Mouse (Mus musculus): ENCODE measurements around the gene Lpp.

- TF ChIP-seq GATA1 (IDR thresholded peaks at IDR 0.05; ENCODE audit: borderline replicate concordance, low read length): no peak
- TF ChIP-seq FLI1 (IDR thresholded peaks at IDR 0.05; ENCODE audit: low read length): no peak
These were observed 507.0 kb downstream of the Lpp start for GRCm38 (mm10) chr16:24900241-24900796.

Data from megakaryocyte, embryonic 14.5 days (primary cell).